Mouse (Mus musculus): Measurements from ENCODE around the gene Fbxl22. TPM values are rescaled to one million over a fixed set of nuclear protein-coding genes. Genes with fewer than 3 reads are reported as not detected.
A peak's percentile ranks its signal among the peaks of the same experiment; 100 is the strongest.

The Fbxl22 gene
- 65.3 and 66.9 TPM in 2 replicates for polyA plus RNA-seq (2015; fragmentation: Nextera tagmentation; extraction: Ambion mirVana)

DNA sequence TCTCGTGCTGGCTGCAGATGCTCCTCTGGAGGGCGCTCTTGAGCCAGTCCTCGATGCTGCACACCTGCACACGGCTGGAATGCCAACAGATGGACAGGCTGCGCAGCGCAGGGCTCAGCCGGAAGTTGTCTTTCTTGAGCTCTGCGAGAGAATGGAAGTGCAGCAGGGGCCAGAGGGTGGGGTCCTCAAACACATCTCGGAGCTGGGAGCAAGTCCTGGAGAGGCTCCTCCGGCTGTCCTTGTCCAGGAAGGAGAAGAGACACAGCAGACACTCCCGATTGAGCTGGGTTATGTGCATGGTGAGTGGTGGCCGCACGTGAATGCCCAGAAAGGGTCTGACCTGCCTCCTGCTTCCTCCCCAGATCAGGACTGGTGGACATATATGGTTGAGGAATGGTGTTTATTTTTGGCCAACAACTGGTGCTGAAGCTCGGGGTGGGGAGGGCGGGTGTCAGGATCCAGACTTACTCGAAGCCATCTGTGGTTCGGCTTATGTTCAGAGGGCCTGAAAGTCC lies at the start of gene Fbxl22:
Gene Fbxl22, minus strand, starts transcription at position 338 of the 515 bp plus-strand sequence.
- ATAC-seq (ENCODE audit: extremely low read depth, insufficient number of reproducible peaks, low FRiP score, low TSS enrichment), result 0 out of 2 replicates have a peak, but pooled peaks have one; percentile 6
- Histone ChIP-seq H3K27ac (replicated peaks) (peak within 1 kb of the TSS; percentile 95), H3K9ac (peak within 1 kb of the TSS; percentile 87), H3K4me1 (peaks cover 52% of the 10 kb centered on the region), H3K9me3 (no peaks in the 10 kb centered on the region), H3K4me3 (peak within 1 kb of the TSS; percentile 60), H3K4me2 (peak within 1 kb of the TSS; percentile 83), H3K27me3 (replicated peaks) (no peaks in the 10 kb centered on the region), H3K36me3 (peaks cover 57% of the 10 kb centered on the region)
- WGBS, result 37% methylated on average over 17 of the region's 17 CpGs

- Histone ChIP-seq H3K4me1 (peaks cover 33% of the 10 kb centered on the region), H3K9ac (no peak overlapping the region), H3K9me3 (no peaks in the 10 kb centered on the region), H3K36me3 (no peaks in the 10 kb centered on the region), H3K27me3 (replicated peaks) (no peaks in the 10 kb centered on the region), H3K27ac (replicated peaks) (no peak overlapping the region), H3K4me2 (no peak overlapping the region), H3K4me3 (no peak overlapping the region)
- WGBS, result 71% methylated on average over 1 of the region's 1 CpGs
- ATAC-seq (ENCODE audit: extremely low read depth, insufficient number of reproducible peaks, low FRiP score, low TSS enrichment), result no peak
Measured at GRCm38 (mm10) chr9:66562215-66562614, 47.8 kb upstream of the Fbxl22 start.

DNA sequence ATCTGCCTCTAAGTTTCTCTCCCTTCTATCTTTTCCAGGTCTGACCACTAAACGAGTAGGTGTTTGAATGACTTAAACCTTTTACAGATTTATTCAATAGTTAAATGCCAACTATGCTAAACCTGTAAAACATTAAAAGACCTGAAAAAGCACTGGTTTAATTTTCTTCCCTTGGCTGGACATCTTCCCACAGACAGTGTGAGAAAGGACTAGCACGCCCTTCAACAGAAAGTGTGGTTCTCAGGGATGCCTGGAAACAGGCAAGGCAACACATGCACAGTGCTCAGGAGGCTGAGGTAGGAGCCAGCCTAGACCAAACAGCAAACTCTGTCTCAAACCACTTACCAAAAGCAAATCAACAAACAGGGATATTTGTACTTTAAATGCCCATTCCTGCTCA lies 47.1 kb upstream of the Fbxl22 start:
- Histone ChIP-seq H3K4me1 (peaks cover 30% of the 10 kb centered on the region), H3K27ac (replicated peaks) (no peak overlapping the region), H3K9me3 (no peaks in the 10 kb centered on the region), H3K4me3 (no peak overlapping the region), H3K27me3 (replicated peaks) (no peaks in the 10 kb centered on the region), H3K4me2 (no peak overlapping the region), H3K9ac (no peak overlapping the region), H3K36me3 (no peaks in the 10 kb centered on the region)
- no peak for ATAC-seq (ENCODE audit: extremely low read depth, insufficient number of reproducible peaks, low FRiP score, low TSS enrichment)
- 88% methylated on average over 2 of the region's 2 CpGs for WGBS

GRCm38 (mm10) chr9:66560728-66561127 lies 46.3 kb upstream of the Fbxl22 start:
- H3K4me3 ChIP-seq, result no peak overlapping the region
- no peak overlapping the region for H3K4me2 ChIP-seq
- no peaks in the 10 kb centered on the region for H3K9me3 ChIP-seq
- WGBS, result 78% methylated on average over 1 of the region's 1 CpGs
- no peak overlapping the region for H3K9ac ChIP-seq
- no peak for ATAC-seq (ENCODE audit: extremely low read depth, insufficient number of reproducible peaks, low FRiP score, low TSS enrichment)
- H3K27me3 ChIP-seq (replicated peaks), result no peaks in the 10 kb centered on the region
- H3K4me1 ChIP-seq, result peaks cover 30% of the 10 kb centered on the region
- H3K36me3 ChIP-seq, result peaks cover 3% of the 10 kb centered on the region; the same call in 1 of the 2 replicates
- H3K27ac ChIP-seq (replicated peaks), result no peak overlapping the region

DNA sequence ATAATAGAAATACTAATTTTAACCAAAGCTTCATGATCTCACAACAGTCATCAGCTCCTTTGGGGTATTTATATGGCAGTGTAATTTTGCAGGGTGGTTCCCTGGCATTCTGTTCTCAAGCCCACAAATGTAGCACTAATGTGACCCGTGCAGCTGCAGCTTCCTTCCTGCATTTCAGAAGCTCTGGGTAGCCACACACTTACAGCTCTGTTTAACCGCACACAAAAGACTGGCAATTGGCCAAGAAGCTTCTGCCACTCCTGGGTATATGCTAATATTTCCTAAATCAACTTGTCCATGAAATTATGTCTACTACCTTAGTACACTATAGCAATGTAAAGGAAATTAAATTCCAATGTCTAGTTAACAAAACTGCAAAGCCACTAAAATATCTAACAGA lies 45.9 kb upstream of the Fbxl22 start:
- no peak for ATAC-seq (ENCODE audit: extremely low read depth, insufficient number of reproducible peaks, low FRiP score, low TSS enrichment)
- H3K4me1 ChIP-seq, result peaks cover 30% of the 10 kb centered on the region
- H3K9me3 ChIP-seq, result no peaks in the 10 kb centered on the region
- 8% methylated on average over 2 of the region's 2 CpGs for WGBS
- no peak overlapping the region for H3K4me3 ChIP-seq
- peaks cover 5% of the 10 kb centered on the region; the same call in 1 of the 2 replicates for H3K36me3 ChIP-seq
- H3K9ac ChIP-seq, result no peak overlapping the region
- no peaks in the 10 kb centered on the region for H3K27me3 ChIP-seq (replicated peaks)
- no peak overlapping the region; the same call in 1 of the 2 replicates for H3K27ac ChIP-seq (replicated peaks)
- H3K4me2 ChIP-seq, result no peak overlapping the region

DNA sequence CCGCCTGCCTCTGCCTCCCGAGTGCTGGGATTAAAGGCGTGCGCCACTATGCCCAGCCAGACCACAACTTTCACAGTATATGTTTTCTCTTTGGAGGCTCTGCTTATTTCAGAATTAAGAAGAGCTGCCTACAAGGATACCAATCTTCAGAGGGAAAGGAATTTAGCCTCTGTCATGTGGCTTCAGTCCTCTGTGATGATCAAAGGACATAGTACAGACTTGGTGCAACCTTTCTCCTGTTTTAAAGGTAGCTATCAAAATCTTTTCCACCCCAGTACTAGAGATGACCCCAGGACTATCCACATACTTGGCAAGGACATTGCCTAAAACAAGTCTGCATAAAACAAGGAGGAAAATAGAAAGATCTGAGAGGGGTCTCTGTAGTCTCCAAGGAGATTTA lies 44.6 kb upstream of the Fbxl22 start:
- no peaks in the 10 kb centered on the region for H3K9me3 ChIP-seq
- peaks cover 26% of the 10 kb centered on the region for H3K4me1 ChIP-seq
- H3K4me2 ChIP-seq, result no peak overlapping the region
- no peak for ATAC-seq (ENCODE audit: extremely low read depth, insufficient number of reproducible peaks, low FRiP score, low TSS enrichment)
- H3K27me3 ChIP-seq (replicated peaks), result no peaks in the 10 kb centered on the region
- peaks cover 15% of the 10 kb centered on the region; the same call in 1 of the 2 replicates for H3K36me3 ChIP-seq
- H3K4me3 ChIP-seq, result no peak overlapping the region
- H3K27ac ChIP-seq (replicated peaks), result peak overlapping the region; percentile 70
- WGBS, result 94% methylated on average over 4 of the region's 4 CpGs
- H3K9ac ChIP-seq, result no peak overlapping the region

DNA sequence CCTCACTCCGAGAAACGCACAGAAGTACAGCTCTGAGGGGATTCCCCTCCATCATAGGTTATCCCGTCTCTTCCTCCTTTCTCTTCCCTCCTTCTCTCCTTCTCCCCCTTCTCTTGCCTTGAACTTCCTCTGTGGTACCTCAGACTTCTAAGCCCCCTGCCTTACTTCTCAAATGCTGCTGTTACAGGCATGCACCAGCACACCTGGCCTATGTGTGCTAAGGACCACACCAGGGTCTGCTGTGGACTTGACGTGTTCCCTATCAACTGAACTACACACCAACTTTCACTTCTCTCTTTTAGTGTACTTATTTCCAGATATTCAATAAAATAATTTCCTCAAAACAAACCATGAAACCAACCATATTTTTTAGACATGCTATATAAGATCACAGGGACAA lies 28.4 kb upstream of the Fbxl22 start:
- H3K4me1 ChIP-seq, result no peaks in the 10 kb centered on the region
- H3K36me3 ChIP-seq, result peaks cover 88% of the 10 kb centered on the region
- no peak for ATAC-seq (ENCODE audit: extremely low read depth, insufficient number of reproducible peaks, low FRiP score, low TSS enrichment)
- no peak overlapping the region for H3K4me3 ChIP-seq
- no peaks in the 10 kb centered on the region for H3K27me3 ChIP-seq (replicated peaks)
- no peak overlapping the region for H3K9ac ChIP-seq
- WGBS, result 85% methylated on average over 4 of the region's 4 CpGs
- no peak overlapping the region for H3K4me2 ChIP-seq
- H3K27ac ChIP-seq (replicated peaks), result no peak overlapping the region
- H3K9me3 ChIP-seq, result no peaks in the 10 kb centered on the region

- no peak overlapping the region for H3K4me3 ChIP-seq
- no peak overlapping the region for H3K27ac ChIP-seq (replicated peaks)
- H3K27me3 ChIP-seq (replicated peaks), result no peaks in the 10 kb centered on the region
- no peaks in the 10 kb centered on the region for H3K4me1 ChIP-seq
- H3K4me2 ChIP-seq, result no peak overlapping the region
- no peaks in the 10 kb centered on the region for H3K9me3 ChIP-seq
- H3K9ac ChIP-seq, result no peak overlapping the region
- H3K36me3 ChIP-seq, result peaks cover 94% of the 10 kb centered on the region
- WGBS, result 91% methylated on average over 3 of the region's 3 CpGs
- ATAC-seq (ENCODE audit: extremely low read depth, insufficient number of reproducible peaks, low FRiP score, low TSS enrichment), result no peak
Measured at GRCm38 (mm10) chr9:66521595-66521994, 7.2 kb upstream of the Fbxl22 start.

DNA sequence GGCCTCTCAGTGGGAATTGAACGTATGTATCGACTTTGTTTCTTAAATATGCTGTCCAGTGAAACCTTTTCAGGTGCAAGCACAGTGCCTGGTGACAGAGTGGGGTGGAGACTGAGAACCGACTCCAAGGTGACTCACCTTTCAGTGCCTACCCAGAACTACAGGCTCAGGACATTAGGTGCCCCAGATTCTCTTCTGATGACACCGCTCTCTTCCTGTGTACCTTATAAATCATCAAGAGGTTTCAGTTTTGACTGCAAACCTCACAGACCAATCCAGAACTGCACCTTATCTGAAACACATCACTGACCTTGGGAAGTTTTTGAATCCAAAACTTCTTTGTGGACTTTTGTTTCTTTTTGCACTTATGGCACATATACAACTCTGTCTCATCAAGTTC lies 5.9 kb upstream of the Fbxl22 start:
- H3K9me3 ChIP-seq, result no peaks in the 10 kb centered on the region
- peaks cover 10% of the 10 kb centered on the region for H3K4me1 ChIP-seq
- H3K27me3 ChIP-seq (replicated peaks), result no peaks in the 10 kb centered on the region
- WGBS, result 89% methylated on average over 4 of the region's 4 CpGs
- no peak overlapping the region for H3K4me2 ChIP-seq
- H3K9ac ChIP-seq, result no peak overlapping the region
- H3K36me3 ChIP-seq, result peaks cover 92% of the 10 kb centered on the region
- H3K4me3 ChIP-seq, result no peak overlapping the region
- no peak overlapping the region for H3K27ac ChIP-seq (replicated peaks)
- no peak for ATAC-seq (ENCODE audit: extremely low read depth, insufficient number of reproducible peaks, low FRiP score, low TSS enrichment)

DNA sequence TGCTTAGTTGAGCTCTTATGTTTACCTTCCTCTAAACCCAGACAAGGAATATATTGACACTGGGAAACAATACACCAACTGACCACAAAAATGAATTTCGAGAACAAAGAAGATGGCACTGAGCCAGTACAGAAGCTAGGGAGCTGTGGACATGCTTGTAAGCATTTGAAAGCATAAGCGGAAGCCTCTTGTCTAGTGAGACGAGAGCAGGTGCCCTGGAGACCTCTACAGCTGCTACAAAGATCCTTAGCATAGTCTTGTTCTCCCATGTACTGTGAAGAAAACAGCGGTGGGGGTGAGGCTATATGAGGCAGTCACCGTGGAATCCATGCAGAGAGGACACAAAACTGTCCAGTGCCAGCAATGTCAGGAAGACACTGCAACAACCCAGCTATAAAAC lies 4.5 kb upstream of the Fbxl22 start:
- Histone ChIP-seq H3K4me3 (no peak overlapping the region), H3K27me3 (replicated peaks) (no peaks in the 10 kb centered on the region), H3K4me2 (no peak overlapping the region), H3K27ac (replicated peaks) (no peak overlapping the region; the same call in 1 of the 2 replicates), H3K9me3 (no peaks in the 10 kb centered on the region), H3K36me3 (peaks cover 84% of the 10 kb centered on the region), H3K9ac (no peak overlapping the region), H3K4me1 (peaks cover 24% of the 10 kb centered on the region)
- 77% methylated on average over 5 of the region's 5 CpGs for WGBS
- ATAC-seq (ENCODE audit: extremely low read depth, insufficient number of reproducible peaks, low FRiP score, low TSS enrichment), result no peak

DNA sequence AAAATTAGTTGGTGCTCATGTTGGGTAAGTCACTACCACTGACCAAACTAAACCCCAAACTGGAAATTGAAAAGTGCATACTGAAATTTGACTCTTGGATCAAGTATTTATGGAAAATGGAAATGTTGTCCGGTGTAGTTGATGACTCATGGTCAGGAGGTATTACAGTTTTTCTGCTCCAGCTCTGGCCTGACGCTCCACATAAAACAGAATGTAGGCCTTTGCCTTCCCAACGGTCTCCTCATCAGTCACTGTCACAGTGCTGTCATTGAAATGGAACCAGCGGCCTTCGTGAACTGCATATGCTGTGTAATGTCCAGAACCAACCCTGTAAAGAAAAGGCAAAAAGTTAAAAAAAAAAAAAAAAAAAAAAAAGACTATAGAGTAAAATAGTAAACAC lies 3.9 kb upstream of the Fbxl22 start:
- ATAC-seq (ENCODE audit: extremely low read depth, insufficient number of reproducible peaks, low FRiP score, low TSS enrichment), result no peak

DNA sequence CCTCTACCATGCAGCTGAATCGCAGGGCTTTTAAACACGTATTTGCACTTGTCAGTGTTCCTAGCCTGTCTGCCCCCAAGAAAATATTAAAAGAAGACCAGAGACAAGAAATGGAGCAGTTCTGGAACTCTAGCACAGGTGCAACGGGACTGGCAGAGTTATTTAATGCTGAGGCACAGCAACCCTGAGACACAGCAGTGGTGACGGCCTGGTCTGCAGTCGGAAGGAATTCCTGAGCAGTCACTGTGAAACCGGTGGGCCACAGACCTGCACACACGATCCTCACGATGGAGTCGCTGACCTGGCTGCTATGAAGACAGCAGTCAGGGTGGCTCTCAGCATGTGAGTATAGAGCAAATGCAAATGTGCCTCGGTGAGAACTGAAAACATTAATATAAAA lies 3.4 kb upstream of the Fbxl22 start:
- WGBS, result 83% methylated on average over 10 of the region's 10 CpGs
- no peak for ATAC-seq (ENCODE audit: extremely low read depth, insufficient number of reproducible peaks, low FRiP score, low TSS enrichment)

More for the DNA sequence above, 3.9 kb upstream of the Fbxl22 start:
- Histone ChIP-seq H3K4me2 (no peak overlapping the region), H3K27ac (replicated peaks) (no peak overlapping the region; the same call in 1 of the 2 replicates), H3K9me3 (no peaks in the 10 kb centered on the region), H3K27me3 (replicated peaks) (no peaks in the 10 kb centered on the region), H3K36me3 (peaks cover 80% of the 10 kb centered on the region), H3K4me3 (no peak overlapping the region), H3K4me1 (peaks cover 24% of the 10 kb centered on the region), H3K9ac (no peak overlapping the region)
- 89% methylated on average over 5 of the region's 5 CpGs for WGBS

More for the DNA sequence above, 3.4 kb upstream of the Fbxl22 start:
- Histone ChIP-seq H3K9me3 (no peaks in the 10 kb centered on the region), H3K27ac (replicated peaks) (no peak overlapping the region), H3K4me3 (no peak overlapping the region), H3K4me1 (peaks cover 28% of the 10 kb centered on the region), H3K9ac (no peak overlapping the region), H3K27me3 (replicated peaks) (no peaks in the 10 kb centered on the region), H3K4me2 (no peak overlapping the region), H3K36me3 (peaks cover 75% of the 10 kb centered on the region)

All from heart, embryonic 13.5 days (tissue).